Mouse (Mus musculus): Measurements from ENCODE around the gene C3. TPM values are rescaled to one million over a fixed set of nuclear protein-coding genes. Genes with fewer than 3 reads are reported as not detected.

Gene C3
- polyA plus RNA-seq, 1 experiment from 2014 or later: 0.08 TPM

DNA sequence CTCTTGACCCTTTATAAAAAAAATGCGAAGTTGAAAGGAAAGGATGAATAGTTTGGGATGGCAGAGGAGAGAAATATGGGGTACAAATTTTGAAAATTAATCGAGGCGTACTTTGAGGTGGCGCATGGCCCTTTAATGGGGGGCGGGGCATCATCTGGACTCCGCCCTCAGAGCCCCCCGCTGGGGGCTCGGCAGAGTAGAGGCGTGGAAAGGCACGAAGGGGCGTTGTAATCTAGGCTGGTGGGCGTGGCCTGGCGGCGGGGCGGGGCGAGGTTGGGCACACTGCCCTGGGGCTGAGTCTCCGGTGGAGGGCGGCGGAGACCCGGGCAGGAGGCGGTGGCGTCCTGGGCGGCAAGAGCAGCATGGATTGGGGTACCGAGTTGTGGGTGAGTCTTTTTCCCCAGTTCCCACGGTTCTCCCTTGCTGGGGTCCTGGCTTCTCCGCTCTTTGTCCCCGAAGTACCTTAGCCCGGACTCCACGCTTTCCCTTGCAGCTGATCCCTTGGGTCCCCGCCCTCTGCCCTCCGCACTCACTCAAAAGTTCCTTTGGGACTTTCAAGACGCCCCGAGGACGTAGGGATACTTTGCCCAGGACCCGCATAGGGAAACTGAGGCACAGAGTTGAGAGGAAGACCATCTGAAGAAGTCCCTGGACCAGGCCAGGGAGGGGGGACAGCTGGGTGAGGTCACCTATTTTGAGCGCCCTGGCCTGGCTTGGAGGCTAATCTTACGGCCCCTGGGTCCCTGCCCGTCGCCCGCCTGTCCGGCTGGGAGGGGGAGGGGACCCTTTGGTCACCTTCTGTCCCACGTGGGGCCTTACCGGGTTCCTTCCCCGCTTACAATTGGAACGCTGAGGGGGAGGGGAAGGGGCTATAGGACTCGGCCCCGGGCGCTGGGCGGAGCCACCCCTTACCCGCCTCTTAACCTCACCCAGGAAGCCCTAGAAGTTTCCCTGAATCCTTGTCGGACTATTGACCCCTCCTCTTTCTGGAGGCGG lies 21.5 kb upstream of the C3 start, which contains the start of gene Trip10:
Gene Trip10 (plus strand): TSS at position 270 of the 996 bp plus-strand sequence.
- WGBS: under 1% methylated on average over 49 of the region's 52 CpGs
- Histone ChIP-seq H3K9ac (replicated peaks) (peak within 1 kb of the TSS; percentile 73), H3K4me2 (peak within 1 kb of the TSS; percentile 96), H3K36me3 (peaks cover 19% of the 10 kb centered on the region), H3K4me3 (replicated peaks) (peak within 1 kb of the TSS; percentile 65), H3K4me1 (replicated peaks) (peaks cover 26% of the 10 kb centered on the region), H3K9me3 (no peaks in the 10 kb centered on the region), H3K27ac (peak within 1 kb of the TSS; percentile 93), H3K27me3 (no peaks in the 10 kb centered on the region)
- ATAC-seq (ENCODE audit: insufficient number of reproducible peaks, insufficient read depth, low FRiP score, low TSS enrichment, low read depth): peak; percentile 1; the same call in 1 of the 2 replicates

DNA sequence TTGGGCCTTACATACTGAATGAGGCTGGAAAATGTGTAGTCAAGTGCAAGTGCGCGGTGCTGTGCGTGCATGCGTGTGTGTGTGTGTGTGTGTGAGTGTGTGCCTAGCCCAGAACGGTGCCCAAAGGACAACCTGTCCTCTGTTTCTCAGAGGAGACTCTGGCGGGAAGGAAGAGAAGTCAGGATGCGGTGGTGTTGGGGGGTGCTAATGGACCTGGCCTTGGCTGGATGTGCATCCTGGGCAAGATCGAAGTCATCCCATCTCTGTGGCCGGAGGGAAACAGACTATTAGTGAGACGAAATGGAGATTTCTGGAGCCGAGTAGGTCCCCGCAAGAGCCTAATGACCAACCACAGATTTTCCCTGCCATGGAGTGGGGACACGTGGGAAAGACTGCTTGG lies 20.8 kb upstream of the C3 start:
- H3K9ac ChIP-seq (replicated peaks): peak overlapping the region; percentile 31; the same call in 1 of the 2 replicates
- peaks cover 26% of the 10 kb centered on the region for H3K4me1 ChIP-seq (replicated peaks)
- peaks cover 19% of the 10 kb centered on the region for H3K36me3 ChIP-seq
- peak overlapping the region; percentile 65 for H3K4me3 ChIP-seq (replicated peaks)
- WGBS: 8% methylated on average over 13 of the region's 13 CpGs
- peak overlapping the region; percentile 93 for H3K27ac ChIP-seq
- H3K27me3 ChIP-seq: no peaks in the 10 kb centered on the region
- ATAC-seq (ENCODE audit: insufficient number of reproducible peaks, insufficient read depth, low FRiP score, low TSS enrichment, low read depth): no peak
- no peaks in the 10 kb centered on the region for H3K9me3 ChIP-seq
- peak overlapping the region; percentile 96 for H3K4me2 ChIP-seq

DNA sequence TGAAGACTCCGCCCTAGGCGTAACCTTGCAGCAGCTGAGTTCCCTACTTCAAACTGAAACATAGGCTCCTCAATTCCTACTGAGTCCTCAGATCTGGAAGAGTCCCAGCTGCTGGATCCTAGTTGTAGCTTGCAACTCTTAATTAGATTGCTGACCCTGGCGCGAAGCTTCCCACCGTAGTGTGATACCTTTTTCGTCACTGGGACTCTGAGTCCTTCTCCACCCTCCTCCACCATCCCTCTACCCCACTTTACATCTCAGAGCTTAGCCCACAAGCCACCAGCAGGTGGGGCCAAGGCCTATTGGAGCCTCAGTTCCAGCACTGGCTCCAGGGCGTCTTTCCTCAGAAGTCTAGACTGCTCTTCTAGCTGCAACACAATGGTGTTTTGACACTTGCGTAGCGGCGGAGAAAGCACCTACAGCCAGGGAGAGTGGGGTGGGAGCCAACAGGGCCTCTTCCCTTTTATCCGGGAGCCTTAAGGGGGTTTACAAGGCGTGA lies 20.3 kb upstream of the C3 start, which contains the start of gene Gpr108:
Gene Gpr108 (minus strand): TSS at position 246 of the 499 bp plus-strand sequence.
- under 1% methylated on average over 12 of the region's 12 CpGs for WGBS
- H3K9me3 ChIP-seq: no peaks in the 10 kb centered on the region
- H3K27me3 ChIP-seq: no peaks in the 10 kb centered on the region
- H3K27ac ChIP-seq: peak within 1 kb of the TSS; percentile 95
- peak within 1 kb of the TSS; percentile 96 for H3K4me2 ChIP-seq
- H3K4me1 ChIP-seq (replicated peaks): peaks cover 26% of the 10 kb centered on the region
- H3K4me3 ChIP-seq (replicated peaks): peak within 1 kb of the TSS; percentile 65
- H3K36me3 ChIP-seq: peaks cover 17% of the 10 kb centered on the region
- ATAC-seq (ENCODE audit: insufficient number of reproducible peaks, insufficient read depth, low FRiP score, low TSS enrichment, low read depth): peak; percentile 32
- H3K9ac ChIP-seq (replicated peaks): peak within 1 kb of the TSS; percentile 75

DNA sequence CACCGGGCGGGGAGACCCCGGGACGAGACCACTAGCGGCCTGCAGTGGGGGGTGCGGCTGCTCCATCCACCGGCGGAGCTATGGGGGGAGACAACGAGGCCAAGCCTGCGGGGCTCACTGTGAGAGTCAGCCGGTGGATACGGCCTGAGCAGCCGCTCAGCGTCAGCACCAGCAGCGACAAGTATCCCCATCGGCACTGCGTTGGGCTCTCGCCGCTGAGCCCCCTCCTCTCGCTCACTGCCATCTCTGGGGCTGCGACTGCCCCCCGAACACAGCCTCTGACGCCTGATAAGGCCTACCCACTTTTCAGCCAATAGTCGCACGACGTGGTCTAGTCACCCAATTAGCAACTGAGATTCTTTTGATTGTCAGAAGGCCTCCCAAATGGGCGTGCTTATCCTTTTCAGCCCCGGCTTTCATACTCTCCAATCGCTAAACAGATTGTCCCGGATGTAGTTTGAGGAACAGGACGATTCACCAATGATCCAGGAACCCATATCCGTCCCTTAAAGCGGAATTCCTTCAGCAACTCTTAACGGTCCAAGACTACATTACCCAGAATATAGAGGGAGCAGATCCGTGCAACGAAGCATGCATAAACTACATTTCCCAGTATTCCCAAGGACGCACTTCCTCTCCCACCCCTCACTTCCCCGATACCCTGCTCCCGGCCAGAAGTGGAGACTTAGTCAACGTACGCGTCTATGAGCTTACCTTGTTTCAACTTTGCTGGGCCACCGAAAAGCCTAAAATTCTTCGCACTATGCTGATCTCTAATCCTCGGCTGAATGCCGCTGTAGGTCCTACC lies 19.7 kb upstream of the C3 start:
- peak; percentile 94 for ATAC-seq (ENCODE audit: insufficient number of reproducible peaks, insufficient read depth, low FRiP score, low TSS enrichment, low read depth)
- Histone ChIP-seq H3K9ac (replicated peaks) (peak overlapping the region; percentile 75), H3K4me2 (peak overlapping the region; percentile 96), H3K4me3 (replicated peaks) (peak overlapping the region; percentile 65), H3K9me3 (no peaks in the 10 kb centered on the region), H3K4me1 (replicated peaks) (peaks cover 26% of the 10 kb centered on the region), H3K27ac (peak overlapping the region; percentile 95), H3K27me3 (no peaks in the 10 kb centered on the region), H3K36me3 (peaks cover 21% of the 10 kb centered on the region)
- WGBS: under 1% methylated on average over 45 of the region's 46 CpGs

DNA sequence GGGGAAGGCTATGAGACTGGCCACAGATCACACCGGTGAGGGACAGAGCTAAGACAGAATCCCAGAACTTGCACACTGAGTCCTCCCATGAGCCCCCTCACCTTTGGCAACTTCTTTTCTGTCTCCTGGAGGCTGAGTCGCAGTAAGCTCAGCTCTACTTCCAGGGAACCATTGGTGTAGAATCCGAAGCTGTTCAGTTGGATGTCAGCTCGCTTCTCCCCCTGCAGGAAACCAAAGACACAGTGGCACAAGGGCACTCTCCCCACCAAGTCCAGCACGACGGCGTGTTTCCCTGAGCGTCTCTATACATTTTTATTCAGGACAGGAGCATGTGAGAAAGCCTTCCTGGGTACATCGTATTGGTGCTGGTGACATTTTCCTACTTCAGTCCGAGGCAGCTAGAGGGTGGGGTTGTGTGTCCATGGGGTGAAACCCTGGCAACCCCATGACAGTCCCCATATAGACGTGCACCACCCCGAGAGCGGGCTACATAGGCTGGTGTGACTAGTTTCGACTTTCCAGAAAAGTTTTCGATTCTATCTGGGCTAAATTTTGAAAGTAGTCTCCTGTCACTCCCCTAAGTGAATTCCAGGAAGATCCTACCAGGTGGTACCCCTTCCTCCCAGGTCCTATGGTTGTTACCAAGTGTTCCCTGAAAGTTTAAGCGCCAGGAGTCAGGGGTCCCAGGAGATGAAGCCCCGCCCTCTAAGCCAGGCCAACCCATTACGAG lies 18.9 kb upstream of the C3 start:
- ATAC-seq (ENCODE audit: insufficient number of reproducible peaks, insufficient read depth, low FRiP score, low TSS enrichment, low read depth): peak; percentile 1; the same call in 1 of the 2 replicates
- H3K4me3 ChIP-seq (replicated peaks): peak overlapping the region; percentile 65
- H3K4me1 ChIP-seq (replicated peaks): peaks cover 26% of the 10 kb centered on the region
- peak overlapping the region; percentile 77 for H3K4me2 ChIP-seq
- H3K27me3 ChIP-seq: no peaks in the 10 kb centered on the region
- H3K36me3 ChIP-seq: peaks cover 28% of the 10 kb centered on the region
- H3K9me3 ChIP-seq: 0 out of 2 replicates have a peak, but pooled peaks cover under 1% of the 10 kb centered on the region
- H3K9ac ChIP-seq (replicated peaks): peak overlapping the region; percentile 75
- peak overlapping the region; percentile 95 for H3K27ac ChIP-seq
- WGBS: 5% methylated on average over 18 of the region's 18 CpGs

DNA sequence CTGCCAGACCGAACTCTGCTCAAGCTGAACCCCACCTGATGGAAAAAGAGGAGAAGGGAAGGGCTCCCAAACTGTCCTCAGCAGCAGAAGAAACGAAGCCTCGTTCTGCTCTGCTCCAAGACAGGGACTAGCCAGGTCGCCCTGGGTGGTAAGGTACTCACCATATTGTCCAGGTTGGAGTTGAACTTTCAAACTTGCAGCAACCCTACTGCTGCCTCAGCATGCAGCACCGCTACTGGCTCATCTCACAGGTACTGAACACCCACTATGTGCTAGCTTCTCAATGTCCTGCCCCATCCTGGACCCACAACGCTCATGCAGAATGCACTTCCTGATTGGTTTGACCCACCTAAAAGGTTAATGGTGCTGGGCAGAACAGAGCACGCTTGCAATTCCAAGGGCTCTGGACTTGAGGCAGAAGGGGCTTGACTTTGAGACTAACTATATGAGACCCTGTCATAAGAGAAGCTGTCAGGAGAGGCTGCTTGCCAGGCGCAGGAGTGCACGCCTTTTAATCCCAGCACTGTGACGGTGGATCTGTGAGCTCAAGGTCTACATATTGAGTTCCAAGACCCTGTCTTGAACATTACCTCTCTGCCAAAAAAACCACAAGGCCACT lies 17.5 kb upstream of the C3 start:
- peaks cover 18% of the 10 kb centered on the region for H3K4me1 ChIP-seq (replicated peaks)
- H3K4me3 ChIP-seq (replicated peaks): no peak overlapping the region
- peaks cover 33% of the 10 kb centered on the region for H3K36me3 ChIP-seq
- H3K9me3 ChIP-seq: 0 out of 2 replicates have a peak, but pooled peaks cover 3% of the 10 kb centered on the region
- no peak for ATAC-seq (ENCODE audit: insufficient number of reproducible peaks, insufficient read depth, low FRiP score, low TSS enrichment, low read depth)
- no peak overlapping the region for H3K27ac ChIP-seq
- no peak overlapping the region for H3K4me2 ChIP-seq
- 93% methylated on average over 10 of the region's 10 CpGs for WGBS
- H3K27me3 ChIP-seq: no peaks in the 10 kb centered on the region
- H3K9ac ChIP-seq (replicated peaks): no peak overlapping the region

DNA sequence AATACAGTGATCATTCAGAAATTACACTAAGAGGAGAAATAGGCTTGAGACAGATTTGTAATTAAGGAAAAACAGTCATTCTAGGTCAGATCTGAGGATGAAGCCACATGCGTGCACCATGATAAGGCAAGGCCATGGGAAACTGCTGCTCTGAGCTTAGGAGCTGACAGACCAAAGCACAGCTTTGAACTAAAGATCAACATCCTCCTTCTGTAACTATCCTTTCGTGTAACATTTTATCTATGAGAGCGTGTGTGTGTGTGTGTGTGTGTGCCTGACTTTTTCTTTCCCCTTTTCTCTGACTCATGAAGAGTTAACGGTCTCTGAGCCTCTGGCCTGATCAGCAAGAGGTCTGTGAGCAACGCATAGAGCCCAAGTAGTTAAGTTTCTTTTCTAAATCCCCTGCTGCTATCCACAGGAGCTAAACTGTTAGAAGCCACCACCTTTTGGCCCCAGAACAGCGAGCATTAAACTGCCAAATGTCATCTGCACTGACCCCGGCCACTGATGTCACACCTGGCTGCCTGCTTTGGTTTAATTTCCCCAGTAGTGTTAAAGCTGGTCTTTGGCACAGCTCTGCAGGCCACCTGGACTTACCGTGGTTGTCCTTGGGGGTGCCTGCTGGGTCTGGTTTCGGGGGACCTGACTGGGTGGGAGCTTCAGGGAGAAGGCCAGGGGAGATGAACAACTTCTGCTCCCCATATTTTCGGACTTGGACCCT lies 15.9 kb upstream of the C3 start:
- H3K9me3 ChIP-seq: 0 out of 2 replicates have a peak, but pooled peaks cover 3% of the 10 kb centered on the region
- ATAC-seq (ENCODE audit: insufficient number of reproducible peaks, insufficient read depth, low FRiP score, low TSS enrichment, low read depth): no peak
- WGBS: 62% methylated on average over 10 of the region's 10 CpGs

DNA sequence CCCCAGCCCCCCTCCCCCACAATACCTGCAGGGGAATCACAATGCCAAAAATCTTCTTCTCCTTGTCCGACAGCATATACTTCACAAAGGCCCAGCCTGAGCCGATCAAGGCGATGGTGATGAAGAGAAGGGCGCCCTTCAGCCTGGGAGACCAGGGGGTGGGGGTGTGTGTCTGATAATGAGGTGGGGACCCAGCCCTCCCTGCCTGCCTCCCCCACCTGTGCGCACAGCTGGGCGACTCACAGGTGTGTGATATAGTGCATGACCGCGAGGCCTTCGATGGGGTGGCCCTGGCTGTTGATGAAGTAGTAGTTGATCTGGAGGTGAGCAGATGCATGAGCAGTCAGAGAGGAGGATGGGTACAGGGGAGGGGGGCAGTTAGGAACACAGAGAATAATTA lies 9.2 kb upstream of the C3 start:
- 93% methylated on average over 9 of the region's 9 CpGs for WGBS
- peaks cover 52% of the 10 kb centered on the region for H3K36me3 ChIP-seq
- no peak for ATAC-seq (ENCODE audit: insufficient number of reproducible peaks, insufficient read depth, low FRiP score, low TSS enrichment, low read depth)
- H3K9me3 ChIP-seq: 0 out of 2 replicates have a peak, but pooled peaks cover 3% of the 10 kb centered on the region
- H3K9ac ChIP-seq (replicated peaks): no peak overlapping the region
- 0 out of 2 replicates have a peak, but pooled peaks cover 2% of the 10 kb centered on the region for H3K27me3 ChIP-seq
- H3K27ac ChIP-seq: no peak overlapping the region
- no peak overlapping the region for H3K4me3 ChIP-seq (replicated peaks)
- H3K4me2 ChIP-seq: no peak overlapping the region
- no peaks in the 10 kb centered on the region for H3K4me1 ChIP-seq (replicated peaks)

More for the DNA sequence above, 15.9 kb upstream of the C3 start:
- no peak overlapping the region for H3K4me2 ChIP-seq
- H3K27ac ChIP-seq: no peak overlapping the region
- no peaks in the 10 kb centered on the region for H3K27me3 ChIP-seq
- H3K36me3 ChIP-seq: peaks cover 36% of the 10 kb centered on the region
- H3K4me3 ChIP-seq (replicated peaks): no peak overlapping the region
- H3K4me1 ChIP-seq (replicated peaks): peaks cover 15% of the 10 kb centered on the region
- H3K9ac ChIP-seq (replicated peaks): no peak overlapping the region

DNA sequence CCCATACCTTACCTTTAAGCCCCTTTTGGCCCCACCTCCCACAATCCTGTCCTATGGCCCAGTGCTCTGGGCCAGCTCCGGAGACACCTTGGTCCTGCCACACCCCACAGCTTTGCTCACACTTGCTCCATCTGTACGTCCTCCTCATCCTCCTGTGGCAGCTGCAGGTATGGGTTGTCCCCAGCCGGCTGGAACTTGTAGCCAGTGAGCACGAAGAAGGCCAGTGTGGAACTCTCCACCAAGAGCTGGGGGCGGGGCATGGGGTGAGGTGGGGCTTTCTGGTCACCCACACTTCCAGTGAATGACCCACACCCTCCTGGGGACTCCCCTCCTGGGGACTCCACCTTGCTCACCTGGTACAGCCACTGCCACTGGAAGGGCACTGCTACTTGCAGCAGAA lies 7.9 kb upstream of the C3 start:
- H3K9ac ChIP-seq (replicated peaks): no peak overlapping the region
- no peak overlapping the region for H3K4me3 ChIP-seq (replicated peaks)
- H3K36me3 ChIP-seq: peaks cover 43% of the 10 kb centered on the region
- no peak for ATAC-seq (ENCODE audit: insufficient number of reproducible peaks, insufficient read depth, low FRiP score, low TSS enrichment, low read depth)
- H3K4me2 ChIP-seq: no peak overlapping the region
- no peaks in the 10 kb centered on the region for H3K9me3 ChIP-seq
- WGBS: 90% methylated on average over 5 of the region's 5 CpGs
- no peaks in the 10 kb centered on the region for H3K4me1 ChIP-seq (replicated peaks)
- 0 out of 2 replicates have a peak, but pooled peaks cover 8% of the 10 kb centered on the region for H3K27me3 ChIP-seq
- H3K27ac ChIP-seq: no peak overlapping the region
